1 mouse cellular context compared by ENCODE assay signal in the genomic region with DNA sequence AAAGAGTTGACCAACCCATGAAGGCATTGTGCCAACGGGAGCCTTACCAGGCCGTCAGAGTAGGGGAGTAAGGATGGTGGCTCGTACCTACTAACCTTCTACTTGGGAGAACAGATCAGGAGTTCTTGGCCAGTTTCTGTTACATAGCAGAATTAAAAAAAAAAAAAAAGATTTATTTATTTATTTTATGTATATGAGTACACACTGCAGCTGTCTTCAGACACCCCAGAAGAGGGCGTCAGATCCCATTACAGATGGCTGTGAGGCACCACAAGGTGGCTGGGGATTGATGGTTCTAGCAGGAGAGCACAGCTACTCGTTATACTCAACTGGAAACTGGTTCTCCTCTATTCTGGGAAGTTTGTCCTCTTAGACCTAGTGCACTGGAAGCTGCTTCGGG.
TF ChIP-seq lines count a peak whose summit lies in the region.

No protein-coding gene starts in this region.

TF ChIP-seq in MEL, 35 proteins besides CTCF, POLR2A, EP300 and RAD21:
- TF ChIP-seq SMC3 (IDR thresholded peaks at IDR 0.05; ENCODE audit: low read depth, low read length) (peak; percentile 23; the same call in 1 of the 2 replicates), ZKSCAN1 (IDR thresholded peaks at IDR 0.05; ENCODE audit: low read depth, low read length) (no peak), E2F4 (IDR thresholded peaks at IDR 0.05; ENCODE audit: borderline replicate concordance, low read depth, low read length) (no peak), TAL1 (IDR thresholded peaks at IDR 0.05; ENCODE audit: low read length) (no peak), ZNF384 (IDR thresholded peaks at IDR 0.05; ENCODE audit: low read depth, low read length) (peak; percentile 39; the same call in 1 of the 2 replicates)
